Mouse (Mus musculus) brain, embryonic 18.5 days (tissue): ENCODE measurements around the gene Cd47.
"Not testable (repeated sequence)": the region's sequence is repeated elsewhere in the genome, so short reads cannot be mapped to it uniquely, and the experiment has no call there.

Source experiments
- DNase-seq: peaks from one replicate; pipeline ENCODE4 v3.0.0-alpha.2; 2012; ENCODE audit warnings: low read depth, low spot score

Gene Cd47

GRCm38 (mm10) chr16:49787714-49788113, 12.6 kb upstream of the Cd47 start:
- DNase-seq = no peak

- no peak for DNase-seq
Observed at GRCm38 (mm10) chr16:49790575-49791465, 9.5 kb upstream of the Cd47 start.

- no peak for DNase-seq
Observed at GRCm38 (mm10) chr16:49792446-49792878, 7.9 kb upstream of the Cd47 start.

- no peak for DNase-seq
Observed at GRCm38 (mm10) chr16:49793596-49793995, 6.7 kb upstream of the Cd47 start.

- DNase-seq = no peak
Observed at GRCm38 (mm10) chr16:49796271-49796670, 4.1 kb upstream of the Cd47 start.

GRCm38 (mm10) chr16:49796954-49797353, 3.4 kb upstream of the Cd47 start:
- no peak for DNase-seq

GRCm38 (mm10) chr16:49798790-49799189, 1.5 kb upstream of the Cd47 start:
- DNase-seq = no peak

- DNase-seq = no peak
Observed at GRCm38 (mm10) chr16:49800996-49801395, 663 bp downstream of the Cd47 start.

GRCm38 (mm10) chr16:49801399-49801798, 1.1 kb downstream of the Cd47 start:
- no peak for DNase-seq

- DNase-seq = no peak
Observed at GRCm38 (mm10) chr16:49802993-49803392, 2.7 kb downstream of the Cd47 start.

- no peak for DNase-seq
Observed at GRCm38 (mm10) chr16:49803932-49804461, 3.7 kb downstream of the Cd47 start.

- no peak for DNase-seq
Observed at GRCm38 (mm10) chr16:49806920-49807319, 6.6 kb downstream of the Cd47 start.

- no peak for DNase-seq
Observed at GRCm38 (mm10) chr16:49807419-49807841, 7.1 kb downstream of the Cd47 start.

GRCm38 (mm10) chr16:49807862-49808430, 7.6 kb downstream of the Cd47 start:
- DNase-seq = no peak

GRCm38 (mm10) chr16:49811897-49812296, 11.6 kb downstream of the Cd47 start:
- DNase-seq = no peak

- no peak for DNase-seq
Observed at GRCm38 (mm10) chr16:49812821-49813616, 12.7 kb downstream of the Cd47 start.

- DNase-seq = no peak
Observed at GRCm38 (mm10) chr16:49814419-49814818, 14.1 kb downstream of the Cd47 start.

GRCm38 (mm10) chr16:49816889-49817288, 16.6 kb downstream of the Cd47 start:
- DNase-seq = no peak

GRCm38 (mm10) chr16:49818146-49818545, 17.8 kb downstream of the Cd47 start:
- DNase-seq = no peak

- DNase-seq = no peak
Observed at GRCm38 (mm10) chr16:49818627-49819026, 18.3 kb downstream of the Cd47 start.

- DNase-seq = no peak
Observed at GRCm38 (mm10) chr16:49819494-49819893, 19.2 kb downstream of the Cd47 start.

GRCm38 (mm10) chr16:49830911-49831310, 30.6 kb downstream of the Cd47 start:
- DNase-seq = not testable (repeated sequence)
